Mouse (Mus musculus) layer of hippocampus, postnatal 10 days (tissue): ENCODE results near the gene Ankrd6. TPM values are rescaled to one million over a fixed set of nuclear protein-coding genes. Genes with fewer than 3 reads are reported as not detected.

Experiments
- DNase-seq, 2 experiments: peaks; one replicate each; pipeline ENCODE4 v3.0.0; 2021; ENCODE audit warnings: low spot score in 2 of 2
- total RNA-seq, 2 experiments: library from RNA; stranded (reverse); gene quantifications; 2 replicates each; pipeline ENCODE4 v1.2.3; 2021

The Ankrd6 gene
- total RNA-seq, 2 experiments from 2014 or later = 30.7 to 32.1 TPM

DNA sequence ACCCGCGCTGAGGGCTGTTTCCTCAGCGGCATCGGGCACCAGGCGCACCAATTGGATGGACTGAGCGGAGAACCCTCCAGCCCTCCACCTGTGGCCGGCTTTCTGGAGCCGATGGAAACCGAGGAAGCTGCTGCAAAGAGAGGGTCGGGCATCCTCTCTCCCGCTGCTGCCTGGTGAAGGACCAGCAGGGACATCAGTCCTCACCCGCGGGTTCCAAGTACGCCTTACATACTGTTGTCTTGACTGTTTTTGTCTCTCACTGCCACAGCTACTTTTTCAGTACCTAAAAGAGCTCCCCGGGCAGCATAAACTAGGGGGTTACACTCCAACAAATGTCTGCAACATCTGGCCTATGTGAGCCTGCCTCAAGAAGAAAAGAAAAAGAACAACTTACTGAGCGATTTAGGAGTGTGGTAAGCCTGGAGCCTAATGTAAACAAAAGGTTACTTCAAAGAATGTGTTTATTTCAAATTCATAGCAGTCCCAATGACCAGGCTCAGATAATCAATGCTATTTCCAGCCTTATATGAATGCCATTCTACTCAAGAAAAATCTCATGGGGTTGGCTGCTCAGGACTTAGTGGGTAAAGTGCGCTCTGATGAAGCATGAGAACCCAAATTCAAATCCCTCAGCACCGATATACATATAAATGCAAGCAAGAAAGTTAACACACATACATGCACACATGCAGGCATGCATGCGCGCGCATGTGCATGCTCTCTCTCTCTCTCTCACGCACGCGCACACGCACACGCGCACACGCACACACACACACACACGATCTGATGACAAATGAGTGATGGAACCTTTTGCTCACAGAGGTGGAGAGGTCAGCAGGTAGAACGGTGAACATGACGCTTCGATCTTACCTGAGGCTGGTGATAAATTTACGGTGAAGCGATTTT lies 647 bp upstream of the Ankrd6 start:
- DNase-seq = no peak

GRCm38 (mm10) chr4:32948696-32949095 lies 1.9 kb downstream of the Ankrd6 start:
- DNase-seq = no peak

GRCm38 (mm10) chr4:32947631-32948030 lies 3.0 kb downstream of the Ankrd6 start:
- no peak for DNase-seq

- no peak for DNase-seq
Measured at GRCm38 (mm10) chr4:32940984-32941383, 9.7 kb downstream of the Ankrd6 start.

DNA sequence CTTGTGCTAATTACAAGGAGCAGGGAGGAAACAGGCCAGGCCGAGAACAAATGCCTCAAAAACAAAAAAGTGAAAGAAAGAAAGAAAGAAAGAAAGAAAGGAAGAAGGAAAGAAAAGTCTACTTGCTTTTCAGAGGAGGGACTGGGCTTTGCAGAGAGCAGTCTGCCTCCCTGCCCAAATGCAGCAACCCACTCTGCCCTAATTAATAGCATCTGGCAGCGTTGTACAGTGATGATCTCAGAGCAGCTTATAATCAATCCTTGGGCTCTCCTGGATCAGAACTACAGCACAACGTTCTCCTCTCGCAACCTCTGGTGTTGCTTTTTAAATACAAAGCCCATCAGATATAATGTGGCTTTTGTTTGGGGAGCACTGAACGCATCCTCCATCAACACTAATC lies 10.7 kb downstream of the Ankrd6 start:
- peak in 1 of 2 experiments; percentile 24 for DNase-seq

GRCm38 (mm10) chr4:32939521-32939920 lies 11.1 kb downstream of the Ankrd6 start:
- peak in 1 of 2 experiments; percentile 42 for DNase-seq

DNA sequence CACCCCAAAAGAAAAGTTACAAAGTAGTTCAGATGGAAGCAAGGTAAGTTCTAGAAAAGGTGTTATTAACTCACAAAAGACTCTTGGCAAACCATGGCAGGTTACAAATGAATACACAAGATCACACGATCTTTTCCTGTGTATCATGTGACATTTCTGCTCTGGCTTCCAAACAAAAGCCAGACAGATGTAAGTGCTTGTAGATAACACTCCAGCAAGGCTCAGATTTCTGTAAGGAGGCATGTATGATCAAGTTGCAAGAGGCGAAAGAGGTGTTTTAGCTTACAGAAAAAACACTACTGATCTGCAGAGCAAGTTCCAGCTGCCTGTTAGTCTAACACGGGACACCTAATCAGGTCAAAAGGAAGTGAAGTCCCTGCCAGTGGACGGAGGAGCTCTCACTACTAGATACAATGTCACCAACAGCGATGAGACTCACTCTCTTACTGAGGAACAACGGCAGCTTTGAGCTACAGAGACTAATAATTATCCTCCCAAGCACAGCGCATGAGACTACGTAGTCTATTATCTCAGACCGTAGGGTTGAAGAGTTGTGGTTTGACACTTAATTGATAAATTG lies 13.8 kb downstream of the Ankrd6 start:
- DNase-seq = peak in 1 of 2 experiments; percentile 7

GRCm38 (mm10) chr4:32932056-32932455 lies 18.6 kb downstream of the Ankrd6 start:
- DNase-seq = no peak

DNA sequence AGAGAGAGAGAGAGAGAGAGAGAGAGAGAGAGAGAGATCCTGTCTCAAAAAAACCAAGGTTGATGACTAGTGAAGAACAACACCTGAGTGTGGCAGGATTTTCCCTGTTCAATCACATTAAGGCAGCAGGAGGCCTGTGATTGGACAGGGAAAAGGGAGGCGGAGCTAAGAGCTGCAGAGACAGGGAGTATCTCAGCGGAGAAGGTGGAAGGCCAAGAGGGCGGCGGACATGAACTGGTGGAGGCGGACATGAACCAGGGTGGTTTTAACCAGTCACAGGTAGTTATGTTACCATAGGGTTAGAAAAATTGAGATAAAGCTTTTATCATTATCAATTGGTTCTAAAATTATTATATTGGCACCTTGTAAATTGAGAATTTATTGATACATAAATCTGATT lies 20.9 kb downstream of the Ankrd6 start:
- DNase-seq = no peak

GRCm38 (mm10) chr4:32928692-32929448 lies 21.8 kb downstream of the Ankrd6 start:
- no peak for DNase-seq

DNA sequence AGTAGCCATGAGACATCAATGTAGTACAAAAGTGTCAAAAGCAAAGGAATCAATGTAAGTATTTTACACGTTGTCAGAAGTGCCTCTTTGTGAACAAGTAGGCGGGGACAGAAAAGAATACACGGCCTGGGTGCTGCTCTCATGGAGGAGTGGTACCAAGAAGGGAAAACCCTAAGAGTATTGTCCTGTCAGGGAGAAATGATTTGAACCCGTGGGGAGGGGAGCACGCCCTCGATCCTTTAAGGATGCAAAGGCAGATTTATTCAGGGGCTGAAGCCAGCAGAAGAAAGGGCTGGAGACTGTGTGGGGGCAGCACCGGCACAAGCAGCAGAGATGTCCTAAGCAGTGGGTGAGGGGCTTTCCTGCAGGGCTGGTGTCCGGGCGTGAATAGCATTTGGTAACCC lies 26.7 kb downstream of the Ankrd6 start:
- DNase-seq = no peak

DNA sequence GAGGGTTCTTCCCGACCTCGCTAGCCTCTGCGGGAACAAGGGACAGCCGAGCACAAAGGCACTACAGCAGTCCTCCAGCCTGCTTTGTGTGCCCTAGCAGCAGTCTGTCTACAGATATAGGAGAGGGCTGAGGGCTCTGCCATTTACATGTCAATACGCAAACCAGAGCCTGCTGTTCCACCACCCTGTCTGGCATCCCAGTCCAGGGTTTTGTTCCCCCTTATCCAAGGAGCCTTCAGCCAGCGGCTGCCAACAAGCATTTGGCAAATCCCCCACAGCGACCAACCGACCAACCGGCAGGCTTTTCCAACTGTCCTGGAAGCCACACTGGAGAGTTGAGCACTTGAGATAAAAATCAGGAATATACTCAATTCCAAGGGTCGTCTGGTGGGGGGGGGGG lies 27.2 kb downstream of the Ankrd6 start:
- peak; percentile 58 to 60 for DNase-seq

DNA sequence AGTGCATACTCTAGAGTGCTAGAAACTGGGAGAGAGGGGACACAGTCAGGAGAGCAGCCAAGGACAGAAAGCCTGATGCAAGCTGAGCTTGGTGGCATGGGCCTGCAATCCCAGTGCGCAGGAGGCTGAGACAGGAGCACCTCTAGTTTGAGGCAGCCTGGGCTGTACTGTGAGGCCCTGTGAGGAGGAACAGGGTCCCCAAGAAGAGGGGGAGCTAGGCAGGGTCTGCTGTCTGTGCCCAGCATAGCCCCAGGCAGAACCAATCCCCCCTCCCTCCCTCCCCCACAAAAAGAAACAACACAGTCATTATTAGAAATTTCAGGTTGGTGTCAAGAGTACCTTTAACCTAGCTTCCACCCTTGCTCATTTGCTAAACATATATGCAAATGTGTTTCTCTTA lies 27.8 kb downstream of the Ankrd6 start:
- DNase-seq = no peak

- DNase-seq = no peak
Measured at GRCm38 (mm10) chr4:32920863-32921262, 29.8 kb downstream of the Ankrd6 start.

DNA sequence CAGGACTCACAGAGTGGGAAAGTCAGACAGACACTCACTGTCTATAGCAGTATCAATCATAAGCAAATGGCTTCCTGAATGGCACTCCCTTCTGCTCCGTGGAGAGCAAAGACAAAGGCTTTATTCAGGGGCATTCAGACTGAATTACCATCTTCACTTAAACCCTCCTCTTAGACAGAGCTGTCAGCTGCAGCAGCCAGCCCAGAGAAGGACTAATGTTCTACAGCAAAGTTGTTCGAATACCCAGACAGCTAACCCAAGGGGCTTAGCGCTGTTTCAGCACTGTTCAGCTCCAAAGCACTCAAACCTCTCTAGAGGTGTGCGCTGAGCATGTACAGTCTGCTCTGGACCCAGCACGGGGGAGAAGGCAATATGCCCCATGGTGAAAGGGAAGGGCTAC lies 32.1 kb downstream of the Ankrd6 start:
- no peak for DNase-seq

- DNase-seq = no peak
Measured at GRCm38 (mm10) chr4:32916689-32917385, 33.8 kb downstream of the Ankrd6 start.

DNA sequence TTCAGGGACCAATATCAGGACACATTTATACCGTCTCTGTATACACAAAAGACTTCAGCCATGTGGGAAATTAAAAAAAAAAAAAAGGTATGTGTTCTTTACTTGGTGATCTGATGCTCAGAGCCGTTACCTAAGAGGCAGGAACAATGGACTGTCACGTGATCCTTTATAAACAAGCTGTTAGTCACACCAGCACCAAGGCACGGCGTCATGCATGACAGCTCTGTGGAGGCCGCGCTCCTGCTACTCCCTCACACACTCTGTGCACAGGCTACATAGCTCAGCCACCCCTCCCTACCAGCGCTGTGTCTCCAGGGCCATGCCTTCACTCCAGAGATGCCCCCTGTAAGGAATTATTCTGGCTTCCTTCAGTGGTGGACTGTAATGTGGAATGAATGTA lies 34.7 kb downstream of the Ankrd6 start:
- no peak for DNase-seq

DNA sequence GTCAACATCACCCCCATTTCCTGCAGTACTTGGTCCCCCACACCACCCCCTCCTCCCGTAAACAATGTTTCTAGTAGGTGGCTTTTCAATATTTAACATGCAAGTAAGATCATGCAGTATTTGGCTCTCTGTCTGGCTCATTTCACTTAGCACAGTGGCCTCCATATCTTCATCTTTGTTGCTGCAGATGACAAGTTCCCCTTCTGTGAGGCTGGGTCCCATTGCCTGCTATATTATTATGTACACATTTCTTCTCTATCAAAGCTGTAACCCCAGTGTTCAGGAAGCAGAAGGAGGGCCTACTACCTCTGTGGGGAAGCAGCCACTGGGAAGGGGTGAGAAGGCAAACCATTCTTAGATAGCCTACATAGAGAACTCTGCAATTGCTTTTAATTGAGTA lies 40.6 kb downstream of the Ankrd6 start:
- DNase-seq = no peak

GRCm38 (mm10) chr4:32909241-32909979 lies 41.2 kb downstream of the Ankrd6 start:
- DNase-seq = no peak

DNA sequence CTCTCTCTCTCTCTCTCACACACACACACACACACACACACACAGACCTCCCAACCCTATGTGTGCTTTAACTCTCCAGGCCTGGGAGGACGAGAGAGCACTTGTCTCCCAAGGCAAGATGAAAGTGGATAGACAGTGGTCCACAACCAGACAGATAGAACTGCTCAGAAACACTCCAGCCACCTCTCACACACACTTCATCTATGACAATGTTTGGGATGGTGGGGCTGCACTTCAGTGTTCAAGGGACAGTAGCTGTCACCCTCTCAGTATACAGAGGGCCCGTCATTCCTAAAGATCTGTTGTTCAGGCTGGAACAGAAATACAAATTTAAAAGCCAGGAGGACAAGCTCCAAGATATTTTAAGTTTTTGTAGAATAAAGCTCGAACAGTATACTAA lies 43.0 kb downstream of the Ankrd6 start:
- no peak for DNase-seq

GRCm38 (mm10) chr4:32906627-32907026 lies 44.0 kb downstream of the Ankrd6 start:
- peak; percentile 43 to 52 for DNase-seq
